Mouse (Mus musculus) MEL (cell line): ENCODE results near the gene Spns2.

Experiments
- CTCF ChIP-seq, 3 experiments: IDR thresholded peaks in 2 of 3; conservative IDR thresholded peaks in 1 of 3; 2 replicates each; pipeline ENCODE4 v1.5.1; 2011 to 2012; ENCODE audit warnings: low read length in 3 of 3, low read depth in 2 of 3, mild to moderate bottlenecking in 2 of 3, improper control_type of control experiment in 1 of 3, inconsistent platforms in 1 of 3, mixed read lengths in 1 of 3, moderate library complexity in 1 of 3; ENCODE audit not compliant: control insufficient read depth in 1 of 3, insufficient read depth in 1 of 3, poor library complexity in 1 of 3, severe bottlenecking in 1 of 3
- EP300 ChIP-seq, 2 experiments: IDR thresholded peaks; 2 replicates each; pipeline ENCODE4 v1.6.1; 2011; ENCODE audit warnings: improper control_type of control experiment in 2 of 2, low read length in 2 of 2, low read depth in 1 of 2, mild to moderate bottlenecking in 1 of 2
- NELFE ChIP-seq: IDR thresholded peaks from 2 replicates; pipeline ENCODE4 v1.6.1; 2011; ENCODE audit warnings: low read depth, low read length, improper control_type of control experiment
- POLR2A ChIP-seq, 2 experiments: IDR thresholded peaks; 2 replicates each; pipeline ENCODE4 v1.6.1; 2011 to 2012; ENCODE audit warnings: low read length in 2 of 2, mild to moderate bottlenecking in 2 of 2, control low read depth in 1 of 2, improper control_type of control experiment in 1 of 2, low read depth in 1 of 2, moderate library complexity in 1 of 2; ENCODE audit not compliant: control insufficient read depth in 1 of 2, insufficient read depth in 1 of 2, poor library complexity in 1 of 2
- TBP ChIP-seq: IDR thresholded peaks from 2 replicates; pipeline ENCODE4 v1.8.0; 2011; ENCODE audit warnings: low read depth, low read length, improper control_type of control experiment
- USF1 ChIP-seq: IDR thresholded peaks from 2 replicates; pipeline ENCODE4 v1.6.1; 2014; ENCODE audit warnings: low read depth, mild to moderate bottlenecking, inconsistent platforms, low read length, improper control_type of control experiment, moderate library complexity
- USF2 ChIP-seq, 2 experiments: IDR thresholded peaks; 2 replicates each; pipeline ENCODE4 v1.6.1; 2011 to 2012; ENCODE audit warnings: improper control_type of control experiment in 2 of 2, low read length in 2 of 2, borderline replicate concordance in 1 of 2, inconsistent platforms in 1 of 2, low read depth in 1 of 2, mild to moderate bottlenecking in 1 of 2; ENCODE audit not compliant: insufficient read depth in 1 of 2
- ZMIZ1 ChIP-seq: IDR thresholded peaks from 2 replicates; pipeline ENCODE4 v1.6.1; 2012; ENCODE audit warnings: low read depth, mild to moderate bottlenecking, inconsistent platforms, low read length, improper control_type of control experiment, moderate library complexity

DNA sequence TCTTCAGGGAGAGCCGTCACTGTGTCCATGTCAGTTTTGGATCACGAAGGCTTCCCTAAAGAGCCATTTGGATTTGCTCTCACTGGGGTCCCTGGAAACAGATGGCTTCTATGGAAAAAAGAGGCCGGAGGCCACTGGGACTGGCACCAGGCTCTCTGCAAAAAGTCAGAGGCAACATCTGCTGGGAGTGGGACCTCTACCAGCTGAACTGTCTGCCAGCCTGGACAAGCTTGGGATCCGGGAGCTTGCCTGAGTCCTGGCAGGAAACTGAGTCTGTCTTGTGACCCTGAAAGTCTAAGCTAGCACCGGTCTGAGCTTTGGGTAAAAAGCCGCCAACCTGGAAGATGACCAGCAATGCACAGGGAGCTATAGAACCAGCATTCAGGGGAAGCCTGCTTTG lies 18.3 kb downstream of the Spns2 start:
- TF ChIP-seq CTCF (IDR thresholded peaks at IDR 0.05 in 2 of 3, conservative IDR thresholded peaks at IDR 0.05 in 1 of 3; ENCODE audit: control insufficient read depth in 1 of 3, insufficient read depth in 1 of 3, low read depth in 2 of 3, low read length in 3 of 3, poor library complexity in 1 of 3, severe bottlenecking in 1 of 3) (no peak), USF2 (IDR thresholded peaks at IDR 0.05; ENCODE audit: borderline replicate concordance in 1 of 2, insufficient read depth in 1 of 2, low read depth in 1 of 2, low read length in 2 of 2) (no peak), EP300 (IDR thresholded peaks at IDR 0.05; ENCODE audit: low read depth in 1 of 2, low read length in 2 of 2) (no peak), POLR2A (IDR thresholded peaks at IDR 0.05; ENCODE audit: control insufficient read depth in 1 of 2, insufficient read depth in 1 of 2, low read depth in 1 of 2, low read length in 2 of 2, poor library complexity in 1 of 2) (no peak), NELFE (no peak), ZMIZ1 (no peak), TBP (no peak), USF1 (no peak)
